Mouse (Mus musculus): ENCODE measurements around the gene Cacna2d1.

Gene Cacna2d1

DNA sequence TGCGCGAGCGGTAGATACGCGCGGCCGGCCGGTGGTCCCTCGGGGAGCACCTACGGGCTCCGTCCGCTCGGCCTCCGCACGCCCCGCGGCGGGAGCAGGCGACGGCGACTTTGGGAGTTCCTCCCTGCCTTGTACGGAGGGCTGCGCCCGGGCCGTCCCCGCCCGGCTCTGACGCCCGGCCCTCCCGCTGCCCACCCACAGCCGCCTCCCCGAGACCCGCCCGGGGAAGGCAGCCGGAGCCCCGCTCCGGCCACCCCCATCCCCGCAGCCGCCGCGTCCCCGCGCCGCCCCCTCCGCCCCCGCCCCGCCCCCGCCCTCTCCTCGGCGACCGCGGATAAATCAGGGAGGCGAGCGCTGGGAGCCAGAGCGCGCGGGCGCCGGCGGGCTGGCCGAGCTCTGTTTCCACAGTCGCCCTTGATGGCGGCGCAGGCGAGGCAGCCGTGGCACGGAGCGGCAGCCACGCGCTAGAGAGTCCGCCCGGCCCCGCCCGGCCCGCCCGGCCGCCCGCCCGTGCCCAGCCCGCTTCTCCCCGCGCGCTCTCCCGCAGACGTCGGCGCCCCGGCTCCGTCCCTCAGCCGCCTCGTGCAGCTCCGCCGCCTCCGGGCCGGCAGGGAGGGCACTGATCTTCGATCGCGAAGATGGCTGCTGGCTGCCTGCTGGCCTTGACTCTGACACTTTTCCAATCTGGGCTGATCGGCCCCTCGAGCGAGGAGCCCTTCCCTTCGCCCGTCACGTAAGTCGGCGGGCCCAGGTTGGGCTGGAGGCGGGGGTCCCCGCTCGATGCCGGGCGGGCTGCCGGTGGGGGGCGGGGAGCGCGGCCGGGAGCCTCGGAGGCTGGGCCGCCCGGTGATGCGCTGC is at the start of gene Cacna2d1:
TSS of gene Cacna2d1 (plus strand) at position 316 of the 858 bp plus-strand sequence.
- CTCF ChIA-PET = no interaction called here
- POLR2A ChIA-PET = interaction anchor here in 2 of 4 experiments (0.5 to 1.3 kb wide), 3 partner anchors 10 to 47 kb away, joined by 3 to 6 read pairs (median 3); no protein-coding TSS in a partner anchor

- POLR2A ChIA-PET = no interaction called here
- CTCF ChIA-PET = no interaction called here
Observed at GRCm38 (mm10) chr5:15895098-15895497, 39.4 kb upstream of the Cacna2d1 start.

DNA sequence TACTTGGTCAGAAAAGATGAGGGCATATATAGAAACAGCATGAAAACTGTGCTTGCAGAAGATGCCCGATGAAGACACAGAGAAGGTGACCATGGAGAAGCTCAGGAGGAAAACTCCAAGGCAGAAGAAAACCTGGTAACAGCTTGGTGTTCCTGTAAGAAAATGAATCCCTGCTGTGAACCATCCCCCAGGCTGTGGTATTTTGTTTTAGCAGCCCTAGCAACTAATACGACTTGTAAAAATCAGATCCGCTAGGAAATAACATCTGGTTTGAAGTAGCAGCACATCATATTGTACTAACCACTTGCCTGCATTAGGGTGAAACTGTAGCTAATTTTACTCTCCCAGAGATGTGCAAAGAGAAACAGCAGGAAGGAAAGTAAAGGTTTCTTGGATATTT is 37.8 kb upstream of the Cacna2d1 start:
- CTCF ChIA-PET = no interaction called here

DNA sequence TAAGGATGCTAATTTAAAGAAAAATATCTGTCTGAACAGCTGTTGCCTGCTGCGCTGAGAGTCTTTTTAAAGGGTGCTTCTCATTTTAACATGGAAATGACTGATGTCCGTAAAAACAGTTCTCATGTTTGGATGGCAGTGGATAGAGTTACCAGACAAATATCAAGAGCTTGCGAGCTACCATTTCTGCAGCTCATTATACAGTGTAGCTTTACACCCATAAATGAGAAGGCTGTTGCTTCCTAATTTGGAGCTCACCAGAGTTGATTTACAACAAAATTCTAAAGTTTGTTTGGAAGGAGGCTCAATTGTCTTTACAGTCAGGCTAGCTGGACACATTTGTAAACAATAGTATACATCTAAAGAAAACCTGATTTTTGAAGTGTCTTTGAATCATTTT is 28.0 kb upstream of the Cacna2d1 start:
- CTCF ChIA-PET = no interaction called here
- POLR2A ChIA-PET = no interaction called here

More for the DNA sequence above, 37.8 kb upstream of the Cacna2d1 start:
- POLR2A ChIA-PET = no interaction called here

DNA sequence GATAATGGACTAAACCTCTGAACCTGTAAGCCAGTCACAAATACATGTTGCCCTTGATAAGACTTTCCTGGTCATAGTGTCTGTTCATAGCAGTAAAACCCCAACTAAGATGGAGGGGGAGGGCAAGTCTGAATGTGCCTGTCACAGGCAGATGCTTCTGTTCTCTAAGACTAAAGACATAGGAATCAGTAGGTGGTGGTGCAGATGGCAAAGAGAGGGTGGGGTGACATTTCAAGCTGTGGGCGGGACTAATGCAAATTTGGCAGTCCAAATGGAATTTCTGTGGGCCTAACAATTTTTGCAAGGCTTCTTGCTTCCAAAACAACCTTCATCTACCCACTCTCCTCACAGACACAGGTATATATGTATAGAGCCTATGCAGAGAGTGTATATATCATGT is 19.6 kb upstream of the Cacna2d1 start:
- POLR2A ChIA-PET = interaction anchor here in 1 of 4 experiments (1.2 kb wide), 1 partner anchor 17 kb away, joined by 3 read pairs; no protein-coding TSS in a partner anchor
- CTCF ChIA-PET = no interaction called here

GRCm38 (mm10) chr5:15928506-15928905 is 6.0 kb upstream of the Cacna2d1 start:
- ChIA-PET POLR2A (no interaction called here), CTCF (no interaction called here)

DNA sequence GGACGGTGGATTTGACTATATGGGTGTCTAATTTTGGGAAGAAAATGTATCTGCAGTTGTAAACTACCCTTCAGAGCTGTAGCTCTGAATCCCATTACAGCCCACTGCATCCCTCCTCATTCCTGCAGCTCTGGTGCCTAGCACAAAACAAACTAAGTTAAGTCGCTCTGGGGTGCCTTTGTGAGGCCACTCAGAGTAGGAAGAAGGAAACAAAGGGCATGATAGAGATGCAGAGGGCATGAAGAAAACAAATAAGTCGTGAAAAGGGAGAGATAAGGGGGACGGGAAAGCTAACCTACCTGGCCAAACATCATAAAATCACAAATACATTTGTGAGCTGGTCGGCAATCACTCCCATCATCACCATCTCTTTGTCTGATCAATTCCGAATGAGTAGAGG is 1.5 kb upstream of the Cacna2d1 start:
- CTCF ChIA-PET = no interaction called here
- POLR2A ChIA-PET = no interaction called here

GRCm38 (mm10) chr5:15933581-15934375 is 713 bp upstream of the Cacna2d1 start:
- ChIA-PET CTCF (no interaction called here), POLR2A (interaction anchor here in 1 of 4 experiments (0.6 kb wide), 1 partner anchor 17 kb away, joined by 3 read pairs; no protein-coding TSS in a partner anchor)

GRCm38 (mm10) chr5:15935234-15935728 is 790 bp downstream of the Cacna2d1 start:
- POLR2A ChIA-PET = interaction anchor here in 1 of 4 experiments (0.5 to 1.3 kb wide), 2 partner anchors 10 to 48 kb away, joined by 3 to 6 read pairs; no protein-coding TSS in a partner anchor
- CTCF ChIA-PET = no interaction called here

- ChIA-PET CTCF (no interaction called here), POLR2A (interaction anchor here in 1 of 4 experiments (1.3 kb wide), 1 partner anchor 9 kb away, joined by 3 read pairs; no protein-coding TSS in a partner anchor)
Observed at GRCm38 (mm10) chr5:15935831-15936710, 1.6 kb downstream of the Cacna2d1 start.

DNA sequence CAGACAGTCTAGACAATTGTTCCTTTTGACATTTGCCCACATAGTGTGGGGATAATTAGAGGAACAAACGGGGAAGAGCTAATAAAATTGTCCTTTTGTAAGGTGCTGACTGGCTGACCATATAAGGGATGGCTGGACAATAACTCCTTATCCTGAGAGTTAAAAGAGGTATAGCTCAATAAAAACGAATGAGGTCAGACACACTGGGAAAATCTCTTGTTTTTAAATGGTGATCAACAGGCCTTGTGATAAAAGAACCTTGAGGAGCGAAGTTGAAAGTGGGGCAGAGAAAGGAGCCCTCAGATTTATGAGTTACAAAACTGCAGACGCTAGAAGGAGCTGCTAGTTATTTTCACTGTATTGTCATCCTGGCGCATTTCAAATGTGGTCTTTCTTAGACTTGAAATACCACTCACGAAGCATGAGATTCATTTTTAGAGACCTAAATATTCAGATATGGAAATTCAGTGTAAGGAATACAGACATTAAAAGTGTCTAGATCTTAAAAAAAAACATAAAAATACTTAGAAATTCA is 6.8 kb downstream of the Cacna2d1 start:
- ChIA-PET POLR2A (interaction anchor here in 1 of 4 experiments (0.8 kb wide), 1 partner anchor 68 kb away, joined by 3 read pairs; no protein-coding TSS in a partner anchor), CTCF (no interaction called here)

- ChIA-PET CTCF (no interaction called here), POLR2A (no interaction called here)
Observed at GRCm38 (mm10) chr5:15942051-15942450, 7.6 kb downstream of the Cacna2d1 start.

GRCm38 (mm10) chr5:15948290-15949037 is 14.0 kb downstream of the Cacna2d1 start:
- ChIA-PET CTCF (no interaction called here), POLR2A (no interaction called here)

GRCm38 (mm10) chr5:15959760-15960159 is 25.3 kb downstream of the Cacna2d1 start:
- ChIA-PET POLR2A (no interaction called here), CTCF (no interaction called here)

DNA sequence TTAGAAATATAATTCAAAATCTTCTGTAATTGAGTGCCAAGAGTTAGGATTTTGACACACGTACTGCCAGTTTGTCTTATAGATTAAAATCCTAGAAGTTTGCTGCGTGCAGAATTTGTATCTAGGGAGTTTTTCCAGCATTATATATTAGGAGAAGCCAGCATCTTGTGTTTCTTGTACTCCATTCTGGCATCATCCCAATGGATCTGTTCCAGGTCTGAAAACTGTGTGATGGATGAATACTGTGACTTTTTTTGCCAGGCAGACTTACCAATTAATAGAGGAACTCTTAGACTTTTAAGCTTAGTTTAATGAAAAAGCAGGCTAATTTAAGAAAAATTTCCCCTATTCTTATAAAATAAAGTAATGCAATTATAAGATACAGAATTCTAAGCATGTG is 27.4 kb downstream of the Cacna2d1 start:
- ChIA-PET POLR2A (no interaction called here), CTCF (no interaction called here)

DNA sequence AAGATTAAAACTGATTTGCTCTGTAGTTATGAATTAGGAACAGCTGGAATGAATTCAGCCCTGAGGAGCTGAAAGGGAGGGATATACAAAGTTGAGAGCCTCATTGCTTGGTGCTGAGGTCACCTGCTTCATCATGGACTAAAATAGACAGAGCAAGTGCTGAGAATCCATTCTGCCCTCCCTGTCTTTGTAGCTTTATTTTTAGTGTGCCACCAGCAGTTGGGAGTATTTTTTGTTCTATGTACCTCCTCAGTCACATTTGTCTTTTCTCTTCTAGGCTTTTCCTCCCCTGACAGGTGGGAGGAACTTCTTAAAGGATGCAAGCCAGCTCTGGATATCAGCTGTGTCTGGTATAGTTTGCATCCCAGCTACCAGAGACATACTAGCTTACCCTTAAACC is 32.4 kb downstream of the Cacna2d1 start:
- ChIA-PET POLR2A (no interaction called here), CTCF (no interaction called here)

DNA sequence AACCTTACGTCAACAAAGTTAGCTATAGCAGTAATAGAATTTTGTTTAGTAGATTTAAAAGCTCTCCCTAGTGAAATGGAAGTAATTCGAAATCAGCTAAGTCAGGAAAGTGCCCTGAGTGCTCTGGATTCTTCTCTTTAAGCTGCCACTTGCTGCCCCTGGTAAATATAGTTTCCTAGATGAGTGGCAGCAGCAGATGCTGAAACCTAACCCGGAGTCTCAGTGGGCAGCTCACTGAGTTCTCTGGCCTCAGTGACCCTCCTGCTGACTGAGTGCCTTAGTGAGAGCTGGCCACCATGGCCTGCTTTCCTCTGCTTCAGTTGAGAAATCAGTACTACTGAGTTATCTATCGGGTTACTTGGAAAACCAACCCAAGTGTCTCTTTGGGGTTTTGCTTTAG is 37.3 kb downstream of the Cacna2d1 start:
- POLR2A ChIA-PET = interaction anchor here in 1 of 4 experiments (1.2 kb wide), 1 partner anchor 17 kb away, joined by 3 read pairs; no protein-coding TSS in a partner anchor
- CTCF ChIA-PET = no interaction called here

- CTCF ChIA-PET = no interaction called here
- POLR2A ChIA-PET = interaction anchor here in 1 of 4 experiments (1.2 kb wide), 1 partner anchor 18 kb away, joined by 3 read pairs; no protein-coding TSS in a partner anchor
Observed at GRCm38 (mm10) chr5:15972351-15972750, 37.9 kb downstream of the Cacna2d1 start.
